Comparison of ENCODE assay signal across 9 mouse cellular contexts in genomic region chr7:4813105-4813791, GRCm38 (mm10). TPM values are rescaled to one million over a fixed set of nuclear protein-coding genes. Genes with fewer than 3 reads are reported as not detected.
A peak's percentile ranks its signal among the peaks of the same experiment; 100 is the strongest.
DNase-seq lines count a peak whose midpoint lies in the region; ATAC-seq and TF ChIP-seq lines count a peak whose summit lies in the region.
"Had no signal": no experiment of that assay in that cellular context is flagged by ENCODE, and none has a peak within 500 bp of the region (broad histone marks: within the 10 kb centered on the region; RNA-seq: fewer than 3 reads in every experiment).

No protein-coding gene starts in this region.

- peak overlapping the region; percentile 79 for H3K4me2 ChIP-seq in forebrain, postnatal 0 days (ENCODE audit: low read depth)

- TF ChIP-seq CTCF in kidney, adult 2 months (conservative IDR thresholded peaks at IDR 0.05; ENCODE audit: insufficient read depth, insufficient read length, low read depth, low read length), result no peak
- no peak for TF ChIP-seq CTCF in G1E (IDR thresholded peaks at IDR 0.05; ENCODE audit: low read depth, low read length)
- TF ChIP-seq CTCF in forebrain, postnatal 0 days (IDR thresholded peaks at IDR 0.05; ENCODE audit: low read depth), result no peak

- no peak for DNase-seq in kidney, adult 2 months
- no peak for DNase-seq in kidney, adult 9 months
- no peak for DNase-seq in G1E (ENCODE audit: low spot score)
- no peak for DNase-seq in forebrain, postnatal 0 days
- no peak for DNase-seq in right cerebral cortex, postnatal 14 days
- no peak for DNase-seq in thymus, postnatal 10 days (ENCODE audit: low spot score in 2 of 2)

- H3K79me2 ChIP-seq in macrophage (ENCODE audit: inconsistent target), result peaks cover 37% of the 10 kb centered on the region

- H3K36me3 ChIP-seq in kidney, adult 2 months (ENCODE audit: control insufficient read depth, insufficient read depth, low read length), result no peaks in the 10 kb centered on the region; the same call in 1 of the 2 replicates
- peaks cover 47% of the 10 kb centered on the region for H3K36me3 ChIP-seq in G1E (replicated peaks)
- H3K36me3 ChIP-seq in forebrain, postnatal 0 days (ENCODE audit: insufficient read depth), result peaks cover 8% of the 10 kb centered on the region; the same call in 1 of the 2 replicates
- peaks cover 5% of the 10 kb centered on the region; the same call in 1 of the 2 replicates for H3K36me3 ChIP-seq in macrophage (ENCODE audit: inconsistent target)

- H3K27me3 ChIP-seq in kidney, adult 2 months (replicated peaks; ENCODE audit: control insufficient read depth, insufficient read depth, low read length), result no peaks in the 10 kb centered on the region
- no peaks in the 10 kb centered on the region for H3K27me3 ChIP-seq in G1E (ENCODE audit: insufficient read depth, low read length)
- no peaks in the 10 kb centered on the region for H3K27me3 ChIP-seq in forebrain, postnatal 0 days (ENCODE audit: insufficient read depth, low read length)

- H3K9me3 ChIP-seq in G1E (replicated peaks), result no peaks in the 10 kb centered on the region
- no peaks in the 10 kb centered on the region for H3K9me3 ChIP-seq in forebrain, postnatal 0 days (ENCODE audit: low read length)

- no peak for ATAC-seq in G1E (ENCODE audit: extremely low read depth, insufficient number of reproducible peaks, low FRiP score, poor library complexity, severe bottlenecking)
- no peak for ATAC-seq in forebrain, postnatal 0 days
- no peak for ATAC-seq in activated CD4-positive, CD25-positive, alpha-beta regulatory T cell, adult 4 months

- no peak for TF ChIP-seq POLR2A in kidney, adult 2 months (IDR thresholded peaks at IDR 0.05; ENCODE audit: low read depth, low read length)

- WGBS in kidney, adult 2 months, result 18% methylated on average over 8 of the region's 8 CpGs
- 25% methylated on average over 8 of the region's 8 CpGs for WGBS in forebrain, postnatal 0 days
- WGBS in macrophage (ENCODE audit: missing documents), result 16% methylated on average over 8 of the region's 8 CpGs

- H3K27ac ChIP-seq in kidney, adult 2 months (ENCODE audit: insufficient read depth, low read depth, low read length), result peak overlapping the region; percentile 98
- H3K27ac ChIP-seq in forebrain, postnatal 0 days (ENCODE audit: low read depth, low read length), result peak overlapping the region; percentile 83
- peak overlapping the region; percentile 94 for H3K27ac ChIP-seq in macrophage

- peak overlapping the region; percentile 83 for H3K4me3 ChIP-seq in kidney, adult 2 months (ENCODE audit: insufficient read depth, low read depth, low read length)
- peak overlapping the region; percentile 82 for H3K4me3 ChIP-seq in G1E (ENCODE audit: low read depth, low read length)
- H3K4me3 ChIP-seq in forebrain, postnatal 0 days (ENCODE audit: low read depth, low read length), result peak overlapping the region; percentile 91
- peak overlapping the region; percentile 81 for H3K4me3 ChIP-seq in macrophage (ENCODE audit: inconsistent target)

- peaks cover 6% of the 10 kb centered on the region; the same call in 1 of the 2 replicates for H3K4me1 ChIP-seq in kidney, adult 2 months (ENCODE audit: control insufficient read depth, insufficient read depth, low read length)
- H3K4me1 ChIP-seq in G1E (ENCODE audit: insufficient read depth, low read depth, low read length), result peaks cover 34% of the 10 kb centered on the region
- H3K4me1 ChIP-seq in forebrain, postnatal 0 days (ENCODE audit: insufficient read depth), result 0 out of 2 replicates have a peak, but pooled peaks cover 2% of the 10 kb centered on the region

- H3K9ac ChIP-seq in forebrain, postnatal 0 days, result peak overlapping the region; percentile 81

RNA-seq across cellular contexts. Expression of gene Ube2s, which starts 0.9 kb away (rescaled TPM):
- polyA plus RNA-seq in kidney, adult 2 months (2012; rRNA removed), result 240 and 301 TPM in 2 replicates
- 538 and 670 TPM in 2 replicates for total RNA-seq in G1E (2014; fragmentation: Nextera tagmentation)
- 171 and 195 TPM in 2 replicates for total RNA-seq in G1E (2017)
- polyA plus RNA-seq in G1E (2012), result 210 and 243 TPM in 2 replicates
- 300 and 347 TPM in 2 replicates for total RNA-seq in forebrain, postnatal 0 days (2014; rRNA removed)
- 232 and 259 TPM in 2 replicates for polyA plus RNA-seq in forebrain, postnatal 0 days (2015; fragmentation: Nextera tagmentation; extraction: Ambion mirVana)
- total RNA-seq in macrophage (2018; cell fraction: chromatin; rRNA removed), result 10 to 100 TPM; 17.8 to 94.6 (median 39.8) TPM
- total RNA-seq in macrophage (2018; cell fraction: cytosol; rRNA removed), result 100 to 1,000 TPM in 23 of 26 experiments, 10 to 100 TPM in 3; 90.7 to 283 (median 123) TPM
- total RNA-seq in macrophage (2018; cell fraction: nucleus; rRNA removed), result 100 to 1,000 TPM in 1 of 26 experiments, 10 to 100 TPM in 25; 23.9 to 139 (median 54.8) TPM
- 69.0 to 174 TPM (median 124 TPM) in 3 replicates for polyA plus RNA-seq in macrophage (2018)
- 10 to 100 TPM; 39.3 to 43.6 TPM for polyA plus RNA-seq in activated CD4-positive, CD25-positive, alpha-beta regulatory T cell, adult 4 months (2017; shearing (Covaris generic))

RNA-seq across cellular contexts. Expression of gene Rpl28, which starts 20.6 kb away (rescaled TPM):
- 340 and 597 TPM in 2 replicates for polyA plus RNA-seq in kidney, adult 2 months (2012; rRNA removed)
- total RNA-seq in G1E (2014; fragmentation: Nextera tagmentation), result 1,543 and 2,339 TPM in 2 replicates
- total RNA-seq in G1E (2017), result 548 and 573 TPM in 2 replicates
- polyA plus RNA-seq in G1E (2012), result 5,642 and 5,886 TPM in 2 replicates
- total RNA-seq in forebrain, postnatal 0 days (2014; rRNA removed), result 161 and 191 TPM in 2 replicates
- 313 and 332 TPM in 2 replicates for polyA plus RNA-seq in forebrain, postnatal 0 days (2015; fragmentation: Nextera tagmentation; extraction: Ambion mirVana)
- total RNA-seq in macrophage (2018; cell fraction: chromatin; rRNA removed), result 100 to 1,000 TPM in 3 of 26 experiments, 10 to 100 TPM in 23; 45.3 to 154 (median 79.3) TPM
- total RNA-seq in macrophage (2018; cell fraction: cytosol; rRNA removed), result 1,000 to 10,000 TPM in 10 of 26 experiments, 100 to 1,000 TPM in 16; 439 to 1,571 (median 764) TPM
- 100 to 1,000 TPM in 22 of 26 experiments, 10 to 100 TPM in 4; 74.0 to 212 (median 127) TPM for total RNA-seq in macrophage (2018; cell fraction: nucleus; rRNA removed)
- polyA plus RNA-seq in macrophage (2018), result 395 to 534 TPM (median 483 TPM) in 3 replicates
- polyA plus RNA-seq in activated CD4-positive, CD25-positive, alpha-beta regulatory T cell, adult 4 months (2017; shearing (Covaris generic)), result 100 to 1,000 TPM; 460 to 740 TPM

RNA-seq across cellular contexts. Expression of gene Tmem238, which starts 23.8 kb away (rescaled TPM):
- polyA plus RNA-seq in kidney, adult 2 months (2012; rRNA removed), result 57.8 and 87.8 TPM in 2 replicates
- 1.7 and 4.7 TPM in 2 replicates for total RNA-seq in G1E (2014; fragmentation: Nextera tagmentation)
- 6.8 and 12.1 TPM in 2 replicates for total RNA-seq in G1E (2017)
- polyA plus RNA-seq in G1E (2012), result 40.6 and 61.2 TPM in 2 replicates
- total RNA-seq in forebrain, postnatal 0 days (2014; rRNA removed), result 7.3 and 10.1 TPM in 2 replicates
- 13.3 and 15.0 TPM in 2 replicates for polyA plus RNA-seq in forebrain, postnatal 0 days (2015; fragmentation: Nextera tagmentation; extraction: Ambion mirVana)
- total RNA-seq in macrophage (2018; cell fraction: chromatin; rRNA removed), result 1 to 10 TPM in 2 of 26 experiments, under 1 TPM in 1, not detected in 23; 0.53 to 1.5 (median 1.2) TPM
- total RNA-seq in macrophage (2018; cell fraction: cytosol; rRNA removed), result 1 to 10 TPM in 8 of 26 experiments, under 1 TPM in 18; 0.22 to 1.8 (median 0.77) TPM
- 1 to 10 TPM in 2 of 26 experiments, under 1 TPM in 7, not detected in 17; 0.39 to 1.4 (median 0.51) TPM for total RNA-seq in macrophage (2018; cell fraction: nucleus; rRNA removed)
- polyA plus RNA-seq in macrophage (2018), result 0.67 to 1.6 TPM (median 0.70 TPM) in 3 replicates
- polyA plus RNA-seq in activated CD4-positive, CD25-positive, alpha-beta regulatory T cell, adult 4 months (2017; shearing (Covaris generic)), result 1 to 10 TPM in 1 of 2 experiments, not detected in 1; 1.2 TPM

RNA-seq across cellular contexts. Expression of gene Tmem190, which starts 30.5 kb away (rescaled TPM):
- polyA plus RNA-seq in kidney, adult 2 months (2012; rRNA removed), result 0.31 TPM in 1 of 2 replicates, not detected in the other
- total RNA-seq in G1E (2014; fragmentation: Nextera tagmentation), result not detected in 2 replicates
- 0.41 TPM in 1 of 2 replicates, not detected in the other for total RNA-seq in G1E (2017)
- not detected in 2 replicates for polyA plus RNA-seq in G1E (2012)
- total RNA-seq in forebrain, postnatal 0 days (2014; rRNA removed), result not detected in 2 replicates
- not detected in 2 replicates for polyA plus RNA-seq in forebrain, postnatal 0 days (2015; fragmentation: Nextera tagmentation; extraction: Ambion mirVana)
- total RNA-seq in macrophage (2018; cell fraction: chromatin; rRNA removed), result not detected
- not detected for total RNA-seq in macrophage (2018; cell fraction: cytosol; rRNA removed)
- total RNA-seq in macrophage (2018; cell fraction: nucleus; rRNA removed), result not detected
- polyA plus RNA-seq in macrophage (2018), result not detected in 3 replicates
- polyA plus RNA-seq in activated CD4-positive, CD25-positive, alpha-beta regulatory T cell, adult 4 months (2017; shearing (Covaris generic)), result not detected
- total RNA-seq: monocyte, adult 5-6 weeks had no signal

RNA-seq across cellular contexts. Expression of gene Il11, which starts 30.6 kb away (rescaled TPM):
- polyA plus RNA-seq in kidney, adult 2 months (2012; rRNA removed), result 0.13 and 0.24 TPM in 2 replicates
- total RNA-seq in G1E (2014; fragmentation: Nextera tagmentation) (not detected in 2 replicates), G1E (2017) (not detected in 2 replicates)
- polyA plus RNA-seq in G1E (2012) (0.13 and 0.15 TPM in 2 replicates), macrophage (2018) (not detected in 3 replicates)
- 1.2 and 2.6 TPM in 2 replicates for total RNA-seq in forebrain, postnatal 0 days (2014; rRNA removed)
- polyA plus RNA-seq in forebrain, postnatal 0 days (2015; fragmentation: Nextera tagmentation; extraction: Ambion mirVana), result 1.2 and 2.1 TPM in 2 replicates
- total RNA-seq in macrophage (2018; cell fraction: chromatin; rRNA removed), result not detected
- not detected for total RNA-seq in macrophage (2018; cell fraction: cytosol; rRNA removed)
- total RNA-seq in macrophage (2018; cell fraction: nucleus; rRNA removed), result not detected
- polyA plus RNA-seq in activated CD4-positive, CD25-positive, alpha-beta regulatory T cell, adult 4 months (2017; shearing (Covaris generic)), result not detected
- total RNA-seq: monocyte, adult 5-6 weeks had no signal
